Mouse (Mus musculus) activated CD4-positive, CD25-positive, alpha-beta regulatory T cell, adult 4 months (primary cell): ENCODE data around the gene Smok3c. TPM values are rescaled to one million over a fixed set of nuclear protein-coding genes. Genes with fewer than 3 reads are reported as not detected.
"Not testable (repeated sequence)": the region's sequence is repeated elsewhere in the genome, so short reads cannot be mapped to it uniquely, and the experiment has no call there.

Experiments
- ATAC-seq: one replicate; pipeline ENCODE4 v1.8.0; 2017
- polyA plus RNA-seq, 2 experiments: library from polyadenylated mRNA; unstranded; fragments of 100-300 nt; shearing (Covaris generic); gene quantifications; one replicate each; pipeline ENCODE4 v1.2.1; 2017

The Smok3c gene
- not detected for polyA plus RNA-seq

GRCm38 (mm10) chr5:138052894-138053293 is at the start of gene Smok3c:
Gene Smok3c, plus strand, starts transcription at chr5:138053194.
- ATAC-seq, result not testable (repeated sequence)

DNA sequence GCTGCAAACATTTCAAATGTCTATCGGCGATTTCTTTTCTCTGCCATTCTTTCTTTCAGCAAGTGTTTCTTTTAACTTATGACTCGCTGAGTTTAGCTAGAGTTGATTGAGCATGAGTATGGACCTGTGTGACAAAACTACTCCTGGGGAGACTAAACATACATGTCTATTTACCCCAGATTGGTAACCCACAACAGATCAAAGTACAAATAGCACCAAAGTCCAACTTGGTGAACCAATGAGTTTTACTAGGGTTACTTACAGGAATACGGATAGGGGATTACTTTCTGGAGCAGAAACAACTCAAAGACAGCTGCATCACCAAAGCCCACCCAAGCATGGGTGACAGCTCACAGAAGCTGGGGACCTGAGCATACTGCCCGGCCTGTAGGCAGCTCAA is 43.6 kb upstream of the Smok3c start:
- no peak for ATAC-seq

GRCm38 (mm10) chr5:138012382-138012781 is 40.6 kb upstream of the Smok3c start:
- no peak for ATAC-seq

DNA sequence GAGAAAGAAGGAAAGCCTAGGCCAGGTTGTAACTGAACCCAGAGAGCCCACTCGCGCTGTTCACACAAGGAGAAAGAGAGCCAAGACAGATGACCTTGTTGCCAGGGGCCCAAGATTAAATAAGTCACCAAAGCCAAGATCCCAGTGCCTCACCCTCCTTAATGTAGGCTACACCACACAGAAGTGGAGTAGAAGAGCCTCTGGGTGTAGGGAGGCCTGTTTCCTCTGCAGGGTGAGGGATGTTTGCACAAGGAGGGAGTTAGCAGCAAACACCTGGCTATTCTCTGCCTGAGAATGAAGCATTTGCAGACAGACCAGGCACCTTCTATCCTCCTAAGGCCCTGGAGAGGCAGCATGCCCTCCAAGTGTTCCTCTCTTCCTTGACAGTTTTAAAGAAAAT is 36.5 kb upstream of the Smok3c start:
- ATAC-seq, result no peak

GRCm38 (mm10) chr5:138016997-138017396 is 36.0 kb upstream of the Smok3c start:
- ATAC-seq, result no peak

DNA sequence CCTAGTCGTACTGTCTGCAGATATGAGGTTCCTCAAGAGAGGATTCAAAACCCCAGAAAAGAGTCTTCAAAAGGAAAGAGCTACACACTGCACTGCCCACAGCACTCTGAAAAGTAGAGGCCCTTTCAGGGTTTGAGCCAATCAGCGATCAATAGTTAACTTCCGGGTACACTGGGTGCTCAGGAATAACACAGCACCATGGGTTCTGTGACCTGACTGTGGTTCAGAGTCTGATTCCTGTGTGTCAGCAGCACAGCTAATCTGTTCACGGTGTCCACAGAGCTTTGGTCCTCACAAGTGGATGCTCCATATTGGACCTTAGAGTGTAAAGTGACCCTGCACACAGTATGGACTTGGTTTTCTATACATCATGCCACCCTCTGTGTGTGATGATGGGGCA is 33.4 kb upstream of the Smok3c start:
- ATAC-seq, result not testable (repeated sequence)

DNA sequence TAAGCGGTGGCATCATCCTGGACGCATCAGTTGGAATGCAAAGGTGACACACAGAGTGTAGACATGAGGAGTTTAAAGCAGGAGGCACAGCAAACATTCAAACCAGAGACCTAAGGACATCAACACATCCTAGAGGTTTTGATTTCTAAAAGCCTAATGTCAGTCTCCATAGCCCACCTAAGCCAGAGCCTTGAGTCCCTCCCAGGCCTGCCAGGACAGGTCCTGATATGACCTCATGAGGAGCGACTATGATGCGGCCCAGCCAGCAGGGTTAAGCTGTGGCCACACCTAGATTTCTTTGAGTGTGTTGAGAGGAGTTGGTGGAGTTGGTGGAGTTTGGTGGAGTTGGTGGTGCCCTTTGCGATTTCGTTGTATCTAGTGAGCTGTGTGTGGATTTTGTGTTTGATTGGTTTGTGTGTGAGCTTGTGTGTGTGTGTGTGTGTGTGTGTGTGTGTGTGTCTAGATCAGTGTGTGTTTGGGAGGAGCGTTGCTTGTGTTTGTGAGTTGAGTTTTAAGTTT is 32.0 kb upstream of the Smok3c start, which contains the start of the genes Smok3a and Smok3b:
Gene Smok3a, plus strand, starts transcription at position 301 of the 519 bp plus-strand sequence.
Gene Smok3b, plus strand, starts transcription at position 469 of the 519 bp plus-strand sequence.
- not testable (repeated sequence) for ATAC-seq

DNA sequence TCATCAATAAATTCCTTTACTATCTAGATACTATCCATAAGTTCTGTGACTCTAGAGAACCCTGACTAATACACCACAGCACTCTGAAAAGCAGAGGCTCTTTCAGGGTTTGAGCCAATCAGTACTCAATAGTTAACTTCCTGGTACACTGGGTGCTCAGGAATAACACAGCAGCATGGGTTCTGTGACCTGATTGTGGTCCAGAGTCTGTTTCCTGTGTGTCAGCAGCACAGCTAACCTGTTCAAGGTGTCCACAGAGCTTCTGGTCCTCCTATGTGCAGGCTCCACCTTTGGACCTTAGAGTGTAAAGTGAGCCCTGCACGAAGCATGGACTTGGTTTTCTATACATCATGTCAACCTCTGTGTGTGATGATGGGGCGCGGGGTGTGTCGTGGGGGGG is 20.8 kb downstream of the Smok3c start:
- ATAC-seq, result no peak

DNA sequence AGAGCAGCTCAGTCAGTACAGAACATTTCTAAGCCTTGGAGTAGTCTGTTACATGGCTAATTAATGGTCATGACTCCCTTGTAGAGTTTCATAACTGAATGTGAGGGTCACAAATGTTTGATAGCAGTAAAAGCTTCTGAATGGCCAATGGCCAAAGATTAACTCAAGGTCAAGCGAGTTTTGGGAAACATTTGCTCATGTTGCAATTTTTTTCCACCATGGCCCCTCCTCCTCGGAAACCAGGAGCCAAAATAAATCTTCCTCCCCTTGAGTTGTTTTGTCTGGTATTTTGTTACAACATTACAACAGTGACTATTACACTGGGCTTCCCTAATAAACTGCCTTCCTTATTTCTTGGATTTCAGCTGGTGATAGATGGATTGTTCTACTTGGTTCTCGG is 22.7 kb downstream of the Smok3c start:
- ATAC-seq, result no peak

- no peak for ATAC-seq
These were observed 23.2 kb downstream of the Smok3c start for GRCm38 (mm10) chr5:138076148-138076547.

GRCm38 (mm10) chr5:138080456-138080855 is 27.5 kb downstream of the Smok3c start:
- no peak for ATAC-seq

DNA sequence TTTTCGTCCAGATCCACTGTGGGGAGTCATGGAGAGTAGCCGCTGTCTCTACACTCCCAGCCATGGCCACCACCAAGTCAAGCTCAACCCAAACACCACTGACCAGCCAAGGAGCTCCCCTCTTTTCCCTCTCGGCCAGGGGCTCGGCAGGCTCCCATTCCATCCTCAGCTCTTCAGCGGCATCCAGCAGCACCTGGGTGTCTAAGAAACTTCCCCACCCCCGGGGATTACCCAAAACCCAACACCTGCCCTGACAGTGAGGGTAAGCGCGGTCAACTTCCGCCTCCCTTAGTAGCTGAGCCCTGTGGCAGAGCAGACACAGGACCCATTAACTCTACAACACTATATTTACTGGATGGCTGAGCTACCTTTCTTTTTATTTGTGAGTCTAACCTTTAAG is 28.5 kb downstream of the Smok3c start:
- ATAC-seq, result no peak

DNA sequence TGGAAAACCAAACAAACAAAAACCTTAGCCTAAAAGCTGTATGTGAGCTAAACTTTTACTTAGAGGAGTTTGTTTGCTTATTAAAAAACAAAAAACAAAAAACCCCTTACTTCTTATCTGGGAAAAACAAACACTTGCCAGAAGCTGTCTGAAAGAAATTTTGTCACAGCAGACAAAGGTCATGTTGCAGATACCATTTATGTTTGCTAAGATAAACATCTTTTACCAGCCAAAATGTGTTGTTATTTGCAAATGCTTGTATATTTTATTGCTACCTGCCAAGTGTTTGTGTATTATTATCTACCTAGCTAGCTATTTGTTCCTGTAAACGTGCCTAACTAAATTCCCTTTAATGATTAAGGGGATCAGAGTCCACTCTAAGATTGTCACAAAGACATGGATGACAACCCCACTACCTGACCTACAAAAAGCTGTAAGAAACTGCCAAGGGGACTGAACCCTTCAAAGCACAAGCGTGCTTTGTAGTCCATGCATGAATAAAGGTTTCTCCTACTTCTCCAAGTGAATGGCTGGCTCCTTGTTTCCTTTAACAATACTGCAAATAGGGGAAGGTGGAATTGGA is 30.4 kb downstream of the Smok3c start:
- no peak for ATAC-seq

DNA sequence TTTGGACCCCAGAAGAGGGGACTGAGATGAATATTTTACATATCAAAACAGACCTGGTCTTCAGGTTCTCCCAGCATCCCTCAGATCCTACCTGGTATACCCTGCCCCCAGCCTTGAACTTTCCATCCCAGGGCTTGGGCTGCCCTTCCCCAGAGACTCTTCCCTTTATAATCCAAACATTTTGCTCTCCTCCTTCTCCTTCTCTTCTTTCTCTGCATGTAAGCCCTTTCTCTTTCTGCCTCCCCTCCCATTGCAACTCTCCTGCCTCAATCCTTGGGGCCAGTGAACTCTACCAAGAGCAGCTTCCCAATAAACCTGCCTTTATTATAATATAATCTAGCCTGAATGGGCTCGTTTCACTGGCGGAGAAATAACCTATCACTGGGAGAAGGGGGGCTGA is 30.9 kb downstream of the Smok3c start:
- ATAC-seq, result no peak

DNA sequence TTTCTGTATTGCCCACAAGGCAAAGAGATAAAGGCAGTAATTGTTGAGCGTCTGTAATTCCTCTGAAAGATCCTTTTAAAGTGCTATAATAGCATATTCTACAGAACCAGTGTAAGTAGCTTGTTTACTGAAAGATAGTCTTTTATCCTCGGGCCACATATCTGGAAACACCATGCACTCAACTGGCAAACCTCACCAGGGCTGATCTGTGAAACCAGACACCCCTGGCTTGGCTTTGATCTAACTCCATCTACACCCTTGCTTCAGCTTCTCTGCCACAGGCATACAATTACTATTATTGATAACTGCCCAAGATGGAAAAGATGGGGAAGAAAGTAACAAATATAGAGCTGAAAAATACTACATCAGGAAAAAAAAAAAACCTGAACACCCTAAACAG is 31.5 kb downstream of the Smok3c start:
- no peak for ATAC-seq

DNA sequence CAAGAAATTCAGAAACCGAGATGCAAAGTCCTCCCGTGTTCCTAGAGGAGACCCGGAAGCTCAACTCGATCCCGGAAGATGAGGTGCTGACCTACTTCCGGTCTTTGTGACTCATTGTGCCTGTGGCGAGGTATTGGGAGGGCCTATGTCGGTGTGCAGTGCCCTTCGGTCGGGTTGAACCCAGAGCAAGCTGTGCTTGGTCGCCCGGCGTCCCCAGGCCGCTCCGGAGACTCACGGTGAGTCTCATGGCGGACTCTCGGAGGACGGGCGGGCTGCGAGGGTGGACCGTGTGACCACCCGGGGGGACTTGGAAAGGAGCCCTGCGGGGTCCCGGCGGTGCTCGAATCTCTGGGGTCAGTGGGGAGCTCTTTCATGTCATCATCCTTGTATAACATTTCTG is 32.0 kb downstream of the Smok3c start, which contains the start of gene Zkscan1:
Gene Zkscan1, plus strand, starts transcription at position 89 of the 400 bp plus-strand sequence.
- peak; percentile 98 for ATAC-seq

GRCm38 (mm10) chr5:138085421-138085911 is 32.5 kb downstream of the Smok3c start:
- peak; percentile 66 for ATAC-seq

DNA sequence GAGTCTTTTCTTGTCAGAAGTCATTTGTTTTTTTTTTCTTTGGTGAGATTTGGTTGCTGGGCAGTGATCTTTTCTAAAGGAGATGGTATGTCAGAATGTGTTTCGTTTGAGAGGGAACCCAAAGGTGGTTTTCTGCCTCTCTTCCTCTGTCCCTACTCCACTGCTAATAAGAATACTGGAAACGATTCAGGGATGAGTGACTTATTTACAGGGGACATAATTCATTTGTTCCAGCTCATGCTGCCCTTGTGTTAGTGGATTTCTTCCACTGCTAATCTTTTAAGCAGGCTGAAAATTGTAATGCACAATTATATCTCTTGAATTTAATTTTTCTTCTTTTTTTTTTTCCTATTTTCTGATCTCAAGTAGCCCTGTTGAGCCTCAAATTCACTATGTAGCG is 33.8 kb downstream of the Smok3c start:
- no peak for ATAC-seq

DNA sequence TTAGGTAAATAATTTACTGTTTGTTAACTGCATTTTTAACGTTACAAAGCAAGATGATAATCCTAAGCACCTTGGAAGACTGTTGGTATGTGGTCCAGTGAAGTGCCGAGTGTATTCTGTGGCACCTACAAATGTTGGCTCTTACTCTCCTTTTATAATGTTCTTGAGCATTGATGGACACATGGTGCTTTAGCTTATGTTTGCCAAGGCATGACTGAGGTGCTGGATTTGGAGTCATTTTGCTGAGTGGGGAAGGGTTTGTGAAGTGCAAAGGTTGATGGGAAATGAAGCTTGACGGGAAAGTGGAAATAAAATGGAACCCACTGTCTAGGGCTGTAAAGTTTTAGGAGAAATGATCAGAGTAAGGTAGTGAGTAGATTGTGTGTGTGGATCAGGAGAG is 35.4 kb downstream of the Smok3c start:
- no peak for ATAC-seq

DNA sequence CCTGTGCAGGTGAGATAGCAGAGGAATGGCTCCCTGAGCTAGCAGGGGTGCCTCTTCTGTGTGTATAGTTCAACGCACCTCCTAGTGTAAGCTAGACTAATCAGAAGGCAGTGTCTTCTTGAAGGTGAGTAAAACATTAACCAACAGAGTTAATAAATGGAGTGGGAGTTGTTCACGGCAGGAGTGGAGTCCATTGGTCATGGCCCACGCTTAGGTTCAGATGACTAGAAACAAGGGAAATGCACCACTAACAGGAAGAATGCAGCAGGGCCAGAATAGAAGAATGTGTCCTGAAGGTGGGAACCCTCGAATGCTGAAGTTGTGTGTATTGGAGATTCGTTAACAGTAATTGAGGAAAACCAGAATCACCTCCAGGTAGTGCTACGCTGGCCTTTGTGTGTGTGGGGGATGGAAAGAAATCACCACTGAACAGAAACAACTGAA is 36.1 kb downstream of the Smok3c start:
- ATAC-seq, result no peak

GRCm38 (mm10) chr5:138090271-138090670 is 37.3 kb downstream of the Smok3c start:
- no peak for ATAC-seq

DNA sequence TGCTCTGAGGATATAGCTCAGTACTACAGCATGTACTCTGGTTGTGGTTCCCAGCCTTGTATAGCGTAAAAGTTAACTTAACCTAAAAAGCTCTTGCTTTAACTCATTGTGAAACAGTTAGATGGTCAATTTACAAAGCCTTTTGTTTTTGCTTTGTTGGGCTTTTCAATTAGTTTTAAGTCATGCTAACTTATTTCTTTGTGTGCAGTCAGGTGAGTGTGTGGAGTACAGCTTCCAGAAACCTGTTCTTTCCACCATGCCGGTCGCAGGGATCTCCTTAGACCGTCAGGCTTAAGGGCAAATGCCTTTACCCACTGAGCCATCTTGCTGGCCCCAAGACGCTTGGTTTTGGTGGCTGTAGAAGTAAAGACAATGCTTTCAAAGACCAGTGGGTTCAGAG is 37.7 kb downstream of the Smok3c start:
- no peak for ATAC-seq

DNA sequence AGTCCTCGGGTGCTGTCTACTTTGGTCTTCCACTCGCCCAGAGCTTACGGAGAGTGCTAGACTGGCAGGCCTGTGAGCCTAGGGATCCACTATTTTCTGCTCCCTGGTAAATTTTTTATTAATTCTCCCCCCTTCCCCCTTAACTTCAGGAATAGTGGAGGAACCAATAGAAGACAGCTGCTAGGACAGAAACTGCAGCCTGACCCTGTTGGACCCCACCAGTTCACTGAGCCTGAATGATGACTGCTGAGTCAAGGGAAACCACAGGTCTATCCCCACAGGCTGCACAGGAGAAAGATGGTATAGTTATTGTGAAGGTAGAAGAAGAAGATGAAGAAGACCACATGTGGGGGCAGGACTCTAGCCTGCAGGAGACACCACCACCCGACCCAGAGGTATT is 39.8 kb downstream of the Smok3c start:
- ATAC-seq, result no peak

DNA sequence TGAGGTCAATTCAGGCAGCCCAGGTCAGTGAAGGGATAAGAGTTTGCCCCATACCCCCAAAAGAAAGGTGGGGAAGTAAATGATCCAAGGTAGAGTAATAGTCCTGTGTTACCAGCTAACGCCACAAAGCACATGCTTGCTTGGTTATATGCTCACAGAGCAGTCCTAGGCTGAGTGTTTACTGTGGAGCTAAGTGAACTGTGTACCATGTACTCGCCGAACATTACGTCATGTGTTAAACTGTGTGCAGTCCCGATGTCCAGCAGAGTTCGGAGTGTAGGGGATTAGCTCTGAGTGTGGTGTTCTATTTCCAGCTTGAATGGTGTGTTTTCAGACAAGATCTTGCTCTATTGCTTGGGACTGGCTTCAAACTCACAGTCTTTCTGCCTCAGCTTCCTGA is 41.5 kb downstream of the Smok3c start:
- ATAC-seq, result no peak

DNA sequence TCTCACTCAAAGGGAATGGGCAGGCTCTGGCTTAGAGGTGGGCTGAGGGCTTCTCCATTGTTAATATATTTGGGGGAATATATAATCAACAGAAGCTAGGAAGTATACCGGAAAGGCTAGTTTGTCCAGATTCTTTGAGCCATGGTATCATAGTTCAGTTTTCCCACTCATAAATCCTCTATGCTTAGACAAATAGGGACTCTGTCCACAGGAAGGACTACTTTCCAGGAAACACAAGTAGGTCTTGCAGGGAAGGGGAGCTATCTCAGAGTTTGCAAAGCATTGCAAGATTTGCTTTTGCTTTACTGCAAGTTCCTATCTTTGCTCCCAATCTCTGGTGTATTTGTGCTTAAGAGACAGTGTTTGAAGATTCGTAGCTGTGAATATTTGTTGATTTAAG is 52.0 kb downstream of the Smok3c start:
- no peak for ATAC-seq
